Mouse (Mus musculus) adrenal gland, postnatal 4 days (tissue): ENCODE results near the gene Smim9. TPM values are rescaled to one million over a fixed set of nuclear protein-coding genes. Genes with fewer than 3 reads are reported as not detected.

Source experiments
- DNase-seq, 2 experiments: peaks; one replicate each; pipeline ENCODE4 v3.0.0; 2021 to 2022; ENCODE audit warnings: low spot score in 2 of 2, mixed read lengths in 2 of 2
- long read RNA-seq, 2 experiments: library from polyadenylated mRNA; stranded (forward); transcript quantifications; one replicate each; pipeline ENCODE4 v2.0.0; 2021
- total RNA-seq, 2 experiments: library from RNA; stranded (reverse); gene quantifications; 2 replicates each; pipeline ENCODE4 v1.2.3; 2021

Smim9 gene
- total RNA-seq = under 1 TPM in 1 of 2 experiments, not detected in 1; 0.70 TPM
- long read RNA-seq, experiment 1 = 0 reads
- long read RNA-seq, experiment 2 = 0 reads

- DNase-seq = no peak
Measured at GRCm38 (mm10) chrX:75163670-75164069, at the start of gene Smim9. TSS of gene Smim9 (minus strand) at chrX:75163770.

GRCm38 (mm10) chrX:75155576-75156243, 7.9 kb downstream of the Smim9 start:
- DNase-seq = no peak

- no peak for DNase-seq
Measured at GRCm38 (mm10) chrX:75152249-75152648, 11.3 kb downstream of the Smim9 start.

- DNase-seq = no peak
Measured at GRCm38 (mm10) chrX:75150304-75150703, 13.3 kb downstream of the Smim9 start.

GRCm38 (mm10) chrX:75148414-75148813, 15.2 kb downstream of the Smim9 start:
- no peak for DNase-seq

GRCm38 (mm10) chrX:75143124-75143555, 20.4 kb downstream of the Smim9 start:
- peak in 1 of 2 experiments; percentile 3 for DNase-seq

GRCm38 (mm10) chrX:75138182-75138581, 25.4 kb downstream of the Smim9 start:
- no peak for DNase-seq

- DNase-seq = no peak
Measured at GRCm38 (mm10) chrX:75137729-75138128, 25.8 kb downstream of the Smim9 start.

- no peak for DNase-seq
Measured at GRCm38 (mm10) chrX:75136938-75137337, 26.6 kb downstream of the Smim9 start.

- peak; percentile 16 to 55 for DNase-seq
Measured at GRCm38 (mm10) chrX:75130467-75131160, 33.0 kb downstream of the Smim9 start, which contains the start of gene Mpp1. TSS of gene Mpp1 (minus strand) at chrX:75131016.

GRCm38 (mm10) chrX:75129474-75129873, 34.1 kb downstream of the Smim9 start:
- DNase-seq = no peak

GRCm38 (mm10) chrX:75128333-75128980, 35.1 kb downstream of the Smim9 start:
- DNase-seq = no peak

- DNase-seq = no peak
Measured at GRCm38 (mm10) chrX:75126893-75127292, 36.7 kb downstream of the Smim9 start.

GRCm38 (mm10) chrX:75125606-75126005, 38.0 kb downstream of the Smim9 start:
- DNase-seq = no peak

- no peak for DNase-seq
Measured at GRCm38 (mm10) chrX:75115550-75115949, 48.0 kb downstream of the Smim9 start.

GRCm38 (mm10) chrX:75102293-75102692, 61.3 kb downstream of the Smim9 start:
- DNase-seq = no peak

- DNase-seq = no peak
Measured at GRCm38 (mm10) chrX:75098799-75099198, 64.8 kb downstream of the Smim9 start.

- DNase-seq = no peak
Measured at GRCm38 (mm10) chrX:75096163-75096770, 67.3 kb downstream of the Smim9 start.
